18 mouse cellular contexts compared by ENCODE assay signal in genomic region chr5:36461231-36461630, GRCm38 (mm10). TPM values are rescaled to one million over a fixed set of nuclear protein-coding genes. Genes with fewer than 3 reads are reported as not detected.
DNase-seq lines count a peak whose midpoint lies in the region; ATAC-seq and TF ChIP-seq lines count a peak whose summit lies in the region.
"Had no signal": no experiment of that assay in that cellular context is flagged by ENCODE, and none has a peak within 500 bp of the region (broad histone marks: within the 10 kb centered on the region; RNA-seq: fewer than 3 reads in every experiment).

No protein-coding gene starts in this region.

- no peak overlapping the region for H3K9ac ChIP-seq in kidney, embryonic 15.5 days
- no peak overlapping the region for H3K9ac ChIP-seq in kidney, embryonic 16.5 days (replicated peaks; ENCODE audit: low read length)
- no peak overlapping the region for H3K9ac ChIP-seq in forebrain, embryonic 14.5 days (ENCODE audit: low read length)
- H3K9ac ChIP-seq: forebrain, embryonic 13.5 days; heart, embryonic 13.5 days; hindbrain, embryonic 12.5 days; intestine, embryonic 15.5 days had no signal

- H3K27ac ChIP-seq in kidney, embryonic 15.5 days: peak overlapping the region; percentile 28
- no peak overlapping the region for H3K27ac ChIP-seq in kidney, embryonic 16.5 days (ENCODE audit: low read length)
- no peak overlapping the region for H3K27ac ChIP-seq in forebrain, embryonic 14.5 days (ENCODE audit: low read depth, low read length)
- H3K27ac ChIP-seq: embryonic facial prominence, embryonic 10.5 days; forebrain, embryonic 13.5 days; heart, embryonic 13.5 days; hindbrain, embryonic 12.5 days; intestine, embryonic 15.5 days had no signal

- CTCF ChIA-PET in Patski (lab: Charles Lee): interaction anchor here (1.0 to 7.3 kb wide), 5 partner anchors 14 to 278 kb away, joined by 3 to 114 read pairs (median 11); partner anchors contain the start of genes Ccdc96, Sorcs2 and Tada2b

- TF ChIP-seq CTCF in Patski (IDR thresholded peaks at IDR 0.05): no peak

- no peak overlapping the region for H3K4me3 ChIP-seq in kidney, embryonic 15.5 days (replicated peaks)
- H3K4me3 ChIP-seq in kidney, embryonic 16.5 days (ENCODE audit: low read length): no peak overlapping the region
- no peak overlapping the region for H3K4me3 ChIP-seq in forebrain, embryonic 14.5 days (ENCODE audit: low read depth, low read length)
- H3K4me3 ChIP-seq: embryonic facial prominence, embryonic 10.5 days; forebrain, embryonic 13.5 days; heart, embryonic 13.5 days; hindbrain, embryonic 12.5 days; intestine, embryonic 15.5 days had no signal

- DNase-seq in 3134 (ENCODE audit: extremely low read depth, insufficient read length, low spot score) (peak; percentile 66), 3T3-L1 (ENCODE audit: low read depth, low spot score) (peak; percentile 90), Patski (ENCODE audit: low read depth, low spot score) (peak; percentile 72)
- no peak for DNase-seq in forebrain, embryonic 14.5 days (ENCODE audit: low spot score)
- no peak for DNase-seq in frontal cortex, adult 2 months (ENCODE audit: extremely low spot score in 1 of 2, low spot score in 1 of 2)
- DNase-seq: adrenal gland, postnatal 10 days; cerebellum, adult 11 months; cerebellum, adult 8-10 months; cerebellum, postnatal 25 days; gastrocnemius, postnatal 36 days; heart, postnatal 4 days had no signal

- WGBS in kidney, embryonic 15.5 days: 33% methylated on average over 2 of the region's 2 CpGs
- WGBS in kidney, embryonic 16.5 days: 28% methylated on average over 2 of the region's 2 CpGs
- 79% methylated on average over 2 of the region's 2 CpGs for WGBS in forebrain, embryonic 14.5 days

- no peaks in the 10 kb centered on the region for H3K36me3 ChIP-seq in kidney, embryonic 15.5 days
- no peaks in the 10 kb centered on the region for H3K36me3 ChIP-seq in kidney, embryonic 16.5 days (ENCODE audit: insufficient read depth, low read length)
- no peaks in the 10 kb centered on the region for H3K36me3 ChIP-seq in forebrain, embryonic 14.5 days (ENCODE audit: control insufficient read depth, insufficient read depth, low read length)
- H3K36me3 ChIP-seq: embryonic facial prominence, embryonic 10.5 days; heart, embryonic 13.5 days; hindbrain, embryonic 12.5 days; intestine, embryonic 15.5 days had no signal

- ATAC-seq in kidney, embryonic 15.5 days (replicated peaks; ENCODE audit: low FRiP score): no peak
- no peak for ATAC-seq in kidney, embryonic 16.5 days (ENCODE audit: low FRiP score, low TSS enrichment)
- ATAC-seq in Patski: peak; percentile 13
- no peak for ATAC-seq in forebrain, embryonic 14.5 days
- ATAC-seq: forebrain, embryonic 13.5 days; intestine, embryonic 15.5 days had no signal

- peaks cover 31% of the 10 kb centered on the region for H3K4me1 ChIP-seq in kidney, embryonic 15.5 days
- H3K4me1 ChIP-seq in kidney, embryonic 16.5 days (ENCODE audit: insufficient read depth, low read length): peaks cover 20% of the 10 kb centered on the region
- peaks cover 7% of the 10 kb centered on the region for H3K4me1 ChIP-seq in forebrain, embryonic 14.5 days (ENCODE audit: control insufficient read depth, insufficient read depth, low read length)

- POLR2A ChIA-PET in Patski (lab: Charles Lee): no interaction called here

- H3K9me3 ChIP-seq in kidney, embryonic 15.5 days (replicated peaks): no peaks in the 10 kb centered on the region
- no peaks in the 10 kb centered on the region for H3K9me3 ChIP-seq in kidney, embryonic 16.5 days (ENCODE audit: low read length)
- no peaks in the 10 kb centered on the region for H3K9me3 ChIP-seq in forebrain, embryonic 14.5 days (replicated peaks; ENCODE audit: control insufficient read depth, low read length)
- H3K9me3 ChIP-seq: embryonic facial prominence, embryonic 10.5 days; forebrain, embryonic 13.5 days; heart, embryonic 13.5 days; hindbrain, embryonic 12.5 days; intestine, embryonic 15.5 days had no signal

- no peak overlapping the region for H3K4me2 ChIP-seq in kidney, embryonic 15.5 days
- no peak overlapping the region for H3K4me2 ChIP-seq in kidney, embryonic 16.5 days (replicated peaks; ENCODE audit: low read depth, low read length)
- no peak overlapping the region for H3K4me2 ChIP-seq in forebrain, embryonic 14.5 days (ENCODE audit: low read length)
- H3K4me2 ChIP-seq: forebrain, embryonic 13.5 days; heart, embryonic 13.5 days; hindbrain, embryonic 12.5 days; intestine, embryonic 15.5 days had no signal

- in situ Hi-C loops in Patski (cut with MboI; ENCODE audit: low pct_unique_long_range_greater_than_20kb): no loop called here

- H3K27me3 ChIP-seq in kidney, embryonic 15.5 days: no peaks in the 10 kb centered on the region
- H3K27me3 ChIP-seq in kidney, embryonic 16.5 days (ENCODE audit: insufficient read depth, low read length): no peaks in the 10 kb centered on the region
- no peaks in the 10 kb centered on the region for H3K27me3 ChIP-seq in Patski
- H3K27me3 ChIP-seq in forebrain, embryonic 14.5 days (replicated peaks; ENCODE audit: control insufficient read depth, insufficient read depth, low read length): no peaks in the 10 kb centered on the region
- H3K27me3 ChIP-seq: hindbrain, embryonic 12.5 days; intestine, embryonic 15.5 days had no signal

RNA-seq across cellular contexts. Expression of gene Grpel1, which starts 3.6 kb away (rescaled TPM):
- 56.0 and 56.1 TPM in 2 replicates for polyA plus RNA-seq in kidney, embryonic 15.5 days (2015; fragmentation: Nextera tagmentation; extraction: Ambion mirVana)
- 62.9 and 66.4 TPM in 2 replicates for polyA plus RNA-seq in kidney, embryonic 16.5 days (2015; fragmentation: Nextera tagmentation; extraction: Ambion mirVana)
- 47.0 TPM for polyA plus RNA-seq in Patski (2021)
- polyA plus RNA-seq in forebrain, embryonic 14.5 days (2014; fragmentation: Nextera tagmentation; extraction: Ambion mirVana): 53.8 and 58.5 TPM in 2 replicates
- 20.5 and 21.3 TPM in 2 replicates for polyA plus RNA-seq in frontal cortex, adult 2 months (2012; rRNA removed)

RNA-seq across cellular contexts. Expression of gene Tada2b, which starts 22.9 kb away (rescaled TPM):
- polyA plus RNA-seq in kidney, embryonic 15.5 days (2015; fragmentation: Nextera tagmentation; extraction: Ambion mirVana): 1.8 and 2.1 TPM in 2 replicates
- 2.0 and 2.2 TPM in 2 replicates for polyA plus RNA-seq in kidney, embryonic 16.5 days (2015; fragmentation: Nextera tagmentation; extraction: Ambion mirVana)
- 27.2 TPM for polyA plus RNA-seq in Patski (2021)
- polyA plus RNA-seq in forebrain, embryonic 14.5 days (2014; fragmentation: Nextera tagmentation; extraction: Ambion mirVana): 4.8 and 5.3 TPM in 2 replicates
- polyA plus RNA-seq in frontal cortex, adult 2 months (2012; rRNA removed): 17.4 and 18.1 TPM in 2 replicates

RNA-seq across cellular contexts. Expression of gene Ccdc96, which starts 23.2 kb away (rescaled TPM):
- 0.66 and 0.90 TPM in 2 replicates for polyA plus RNA-seq in kidney, embryonic 15.5 days (2015; fragmentation: Nextera tagmentation; extraction: Ambion mirVana)
- polyA plus RNA-seq in kidney, embryonic 16.5 days (2015; fragmentation: Nextera tagmentation; extraction: Ambion mirVana): 0.76 and 0.81 TPM in 2 replicates
- polyA plus RNA-seq in Patski (2021): 4.3 TPM
- polyA plus RNA-seq in forebrain, embryonic 14.5 days (2014; fragmentation: Nextera tagmentation; extraction: Ambion mirVana): 2.5 and 2.8 TPM in 2 replicates
- polyA plus RNA-seq in frontal cortex, adult 2 months (2012; rRNA removed): 1.2 and 1.5 TPM in 2 replicates

Comparison
In these comparisons a context has a peak if more than half of its experiments do, and no peak if none do; other contexts are left out.
1. DNase-seq: peak in 3134 (single experiment), 3T3-L1 (single experiment) and Patski (single experiment); none in forebrain, embryonic 14.5 days (single experiment) and frontal cortex, adult 2 months (0 of 2).